Mouse (Mus musculus) heart, adult 11 months (tissue): ENCODE results near the gene Gm20388.

Experiments used
- DNase-seq: peaks from one replicate; pipeline ENCODE4 v3.0.0; 2022

The Gm20388 gene

GRCm38 (mm10) chr8:120178124-120178514 lies 267.5 kb downstream of the Gm20388 start:
- DNase-seq, result no peak

- peak; percentile 98 for DNase-seq
Observed at GRCm38 (mm10) chr8:120179027-120179431, 268.4 kb downstream of the Gm20388 start.

- no peak for DNase-seq
Observed at GRCm38 (mm10) chr8:120180445-120180970, 269.9 kb downstream of the Gm20388 start.

- DNase-seq, result no peak
Observed at GRCm38 (mm10) chr8:120181274-120181673, 270.6 kb downstream of the Gm20388 start.

GRCm38 (mm10) chr8:120181861-120182414 lies 271.3 kb downstream of the Gm20388 start:
- no peak for DNase-seq

GRCm38 (mm10) chr8:120184366-120184765 lies 273.7 kb downstream of the Gm20388 start:
- DNase-seq, result peak; percentile 95

GRCm38 (mm10) chr8:120184850-120185792 lies 274.5 kb downstream of the Gm20388 start:
- peak; percentile 97 for DNase-seq

GRCm38 (mm10) chr8:120186454-120186853 lies 275.8 kb downstream of the Gm20388 start:
- DNase-seq, result peak; percentile 99

- peak; percentile 99 for DNase-seq
Observed at GRCm38 (mm10) chr8:120188510-120188909, 277.9 kb downstream of the Gm20388 start.

GRCm38 (mm10) chr8:120189440-120189839 lies 278.8 kb downstream of the Gm20388 start:
- peak; percentile 93 for DNase-seq

- DNase-seq, result peak; percentile 95
Observed at GRCm38 (mm10) chr8:120190107-120190809, 279.6 kb downstream of the Gm20388 start.

- peak; percentile 99 for DNase-seq
Observed at GRCm38 (mm10) chr8:120190810-120191413, 280.3 kb downstream of the Gm20388 start.

GRCm38 (mm10) chr8:120191633-120192032 lies 281.0 kb downstream of the Gm20388 start:
- no peak for DNase-seq

GRCm38 (mm10) chr8:120192118-120192517 lies 281.5 kb downstream of the Gm20388 start:
- DNase-seq, result peak; percentile 93

- DNase-seq, result no peak
Observed at GRCm38 (mm10) chr8:120201351-120201750, 290.7 kb downstream of the Gm20388 start.

GRCm38 (mm10) chr8:120202546-120202945 lies 291.9 kb downstream of the Gm20388 start:
- DNase-seq, result no peak

GRCm38 (mm10) chr8:120204736-120205360 lies 294.2 kb downstream of the Gm20388 start:
- DNase-seq, result no peak

GRCm38 (mm10) chr8:120205916-120206315 lies 295.3 kb downstream of the Gm20388 start:
- no peak for DNase-seq

GRCm38 (mm10) chr8:120207364-120207763 lies 296.7 kb downstream of the Gm20388 start:
- no peak for DNase-seq

- DNase-seq, result no peak
Observed at GRCm38 (mm10) chr8:120208113-120208512, 297.5 kb downstream of the Gm20388 start.

GRCm38 (mm10) chr8:120211345-120211744 lies 300.7 kb downstream of the Gm20388 start:
- DNase-seq, result peak; percentile 92

GRCm38 (mm10) chr8:120212596-120212995 lies 302.0 kb downstream of the Gm20388 start:
- peak; percentile 89 for DNase-seq
